Mouse (Mus musculus) midbrain, embryonic 11.5 days (tissue): Measurements from ENCODE around the gene AC129217.1. TPM values are rescaled to one million over a fixed set of nuclear protein-coding genes. Genes with fewer than 3 reads are reported as not detected.
A peak's percentile ranks its signal among the peaks of the same experiment; 100 is the strongest.

Source experiments
- ATAC-seq: fragments of 200-750 bp; cut with Nextera tagmentation; 2 replicates; pipeline ENCODE4 v1.8.0; 2017; ENCODE audit warnings: moderate TSS enrichment, moderate library complexity; ENCODE audit not compliant: low FRiP score
- DNase-seq: peaks from one replicate; pipeline ENCODE4 v3.0.0; 2015; ENCODE audit warnings: low spot score; ENCODE audit errors: missing footprints
- H3K27ac ChIP-seq: fragments of 300-500 bp; sonication (generic); 2 replicates; pipeline ENCODE4 v1.5.1; 2014; ENCODE audit warnings: low read depth, low read length
- H3K27me3 ChIP-seq: fragments of 300-500 bp; sonication (generic); 2 replicates; pipeline ENCODE4 v1.6.1; 2014; ENCODE audit warnings: mild to moderate bottlenecking, low read length, moderate library complexity, mixed read lengths; ENCODE audit not compliant: control insufficient read depth, insufficient read depth
- H3K36me3 ChIP-seq: fragments of 300-500 bp; sonication (generic); 2 replicates; pipeline ENCODE4 v1.6.1; 2014; ENCODE audit warnings: mild to moderate bottlenecking, low read length, moderate library complexity, mixed read lengths; ENCODE audit not compliant: control insufficient read depth, insufficient read depth
- H3K4me1 ChIP-seq: fragments of 300-500 bp; sonication (generic); 2 replicates; pipeline ENCODE4 v1.6.1; 2014; ENCODE audit warnings: low read length; ENCODE audit not compliant: control insufficient read depth, insufficient read depth
- H3K4me2 ChIP-seq: fragments of 300-500 bp; sonication (generic); 2 replicates; pipeline ENCODE4 v1.6.1; 2014; ENCODE audit warnings: mild to moderate bottlenecking, moderate library complexity
- H3K4me3 ChIP-seq: fragments of 300-500 bp; sonication (generic); 2 replicates; pipeline ENCODE4 v1.5.1; 2014; ENCODE audit warnings: low read depth, low read length
- H3K9ac ChIP-seq: fragments of 300-500 bp; sonication (generic); 2 replicates; pipeline ENCODE4 v1.6.1; 2014; ENCODE audit warnings: low read length
- H3K9me3 ChIP-seq: fragments of 300-500 bp; sonication (generic); 2 replicates; pipeline ENCODE4 v1.6.1; 2016; ENCODE audit warnings: low read length; ENCODE audit not compliant: control insufficient read depth
- WGBS: fragments of 180-500 bp; shearing (Covaris S2); extraction: QIAGEN DNeasy Blood & Tissue Kit; methylation state at CpG from one replicate; pipeline ENCODE4 v1.1.7; 2014; 5-methylcytosine and 5-hydroxymethylcytosine counted together
- microRNA-seq: library from miRNA; unstranded; fragments of <30 nt; microRNA quantifications from one replicate; pipeline ENCODE4, GENCODE M21; 2017
- polyA plus RNA-seq: library from polyadenylated mRNA; unstranded; fragments of >200 nt; fragmentation: Nextera tagmentation; extraction: Ambion mirVana; gene quantifications from 2 replicates; pipeline ENCODE4 v1.2.1, GENCODE M21; 2014

AC129217.1 gene
- polyA plus RNA-seq, 1 experiment from 2014 or later, result not detected

DNA sequence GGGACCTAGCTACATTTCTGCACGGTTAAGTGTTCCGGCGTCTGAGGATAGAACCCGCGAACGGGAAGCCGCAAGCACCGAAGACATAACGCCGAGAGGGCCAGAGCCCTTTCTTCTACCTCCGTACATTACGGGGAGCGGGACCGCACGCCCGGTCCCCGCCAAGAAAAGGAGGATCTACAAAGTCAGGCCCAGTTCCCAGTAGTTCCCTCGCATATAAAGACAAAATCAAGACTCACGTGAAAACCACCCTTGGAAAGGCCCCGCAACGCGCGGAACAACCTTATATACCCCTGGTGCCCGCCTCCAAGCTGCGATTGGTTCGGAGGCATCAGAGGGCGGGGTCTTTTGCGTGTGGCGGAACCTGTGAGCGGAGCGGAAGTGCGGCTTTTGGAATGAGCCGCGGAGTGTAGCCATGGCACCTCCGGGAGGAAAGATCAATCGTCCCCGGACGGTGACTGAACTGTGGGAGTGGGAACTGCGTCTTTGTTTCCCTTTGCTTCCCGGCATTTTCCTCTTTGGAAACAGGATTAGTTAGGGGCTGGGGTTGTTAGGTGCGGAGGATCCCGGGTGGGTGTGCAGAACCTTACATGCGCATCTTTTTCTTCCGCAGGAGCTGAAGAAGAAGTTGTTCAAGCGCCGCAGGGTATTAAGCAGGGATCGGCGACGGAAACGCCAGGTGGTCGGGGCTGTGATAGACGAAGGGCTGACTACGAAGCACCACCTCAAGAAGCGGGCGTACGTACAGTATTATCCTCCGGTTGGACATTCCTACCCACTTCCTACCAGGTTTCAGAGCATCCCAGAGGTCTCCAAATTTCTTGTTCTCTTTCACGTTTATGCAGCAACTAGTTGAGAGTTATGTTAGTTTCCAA lies 59.2 kb downstream of the AC129217.1 start, which contains the start of the genes 1810009A15Rik and Gm49416:
1810009A15Rik (plus strand) TSS at position 343 of the 875 bp plus-strand sequence.
Gm49416 (plus strand) TSS at position 416 of the 875 bp plus-strand sequence.
- ATAC-seq (peak; percentile 94), DNase-seq (peak; percentile 99)

More for the DNA sequence above, 59.2 kb downstream of the AC129217.1 start, which contains the start of the genes 1810009A15Rik and Gm49416:
- peak within 1 kb of the TSS; percentile 88 for H3K4me2 ChIP-seq
- peak within 1 kb of the TSS; percentile 93 for H3K9ac ChIP-seq
- H3K9me3 ChIP-seq, result no peaks in the 10 kb centered on the region
- H3K36me3 ChIP-seq, result peaks cover 2% of the 10 kb centered on the region; the same call in 1 of the 2 replicates
- peaks cover 13% of the 10 kb centered on the region for H3K4me1 ChIP-seq
- peak within 1 kb of the TSS; percentile 59 for H3K4me3 ChIP-seq
- WGBS, result under 1% methylated on average over 58 of the region's 58 CpGs
- H3K27ac ChIP-seq, result peak within 1 kb of the TSS; percentile 74
- no peaks in the 10 kb centered on the region for H3K27me3 ChIP-seq

Small RNA genes within 50 kb of the gene (microRNA-seq; reads per million reads assigned to microRNA genes)
- gene Mir5136, result not detected

Other genes starting within 250 kb of the AC129217.1 start
- 0.28 and 0.33 TPM in 2 replicates for gene Slc22a8, start 238.5 kb upstream of the AC129217.1 start, polyA plus RNA-seq
- 0.42 and 0.51 TPM in 2 replicates for gene Slc22a6, start 211.7 kb upstream of the AC129217.1 start, polyA plus RNA-seq
- gene Chrm1, start 166.0 kb upstream of the AC129217.1 start, polyA plus RNA-seq, result 0.04 TPM in 2 replicates
- gene Slc3a2, start 106.4 kb upstream of the AC129217.1 start, polyA plus RNA-seq, result 139 and 142 TPM in 2 replicates
- 74.2 and 83.7 TPM in 2 replicates for gene Wdr74, start 93.9 kb upstream of the AC129217.1 start, polyA plus RNA-seq
- gene 1700092M07Rik, start 89.1 kb upstream of the AC129217.1 start, polyA plus RNA-seq, result 1.5 and 2.7 TPM in 2 replicates
- 85.6 and 94.7 TPM in 2 replicates for gene Stx5a, start 88.4 kb upstream of the AC129217.1 start, polyA plus RNA-seq
- gene Nxf1, start 72.7 kb upstream of the AC129217.1 start, polyA plus RNA-seq, result 209 and 235 TPM in 2 replicates
- 190 and 197 TPM in 2 replicates for gene Tmem223, start 58.8 kb upstream of the AC129217.1 start, polyA plus RNA-seq
- 40.8 and 45.7 TPM in 2 replicates for gene Tmem179b, start 55.3 kb upstream of the AC129217.1 start, polyA plus RNA-seq
- 15.4 and 19.6 TPM in 2 replicates for gene Taf6l, start 43.4 kb upstream of the AC129217.1 start, polyA plus RNA-seq
- 169 and 177 TPM in 2 replicates for gene Polr2g, start 31.2 kb upstream of the AC129217.1 start, polyA plus RNA-seq
- gene Zbtb3, start 27.2 kb upstream of the AC129217.1 start, polyA plus RNA-seq, result 6.1 and 6.5 TPM in 2 replicates
- 51.7 and 59.7 TPM in 2 replicates for gene Ttc9c, start 10.4 kb upstream of the AC129217.1 start, polyA plus RNA-seq
- gene Hnrnpul2, start 9.8 kb upstream of the AC129217.1 start, polyA plus RNA-seq, result 6.1 and 6.2 TPM in 2 replicates
- 50.6 and 52.7 TPM in 2 replicates for gene Bscl2, start 7.7 kb downstream of the AC129217.1 start, polyA plus RNA-seq
- gene Gng3, start 9.4 kb downstream of the AC129217.1 start, polyA plus RNA-seq, result 128 and 133 TPM in 2 replicates
- 0.18 and 0.30 TPM in 2 replicates for gene Lrrn4cl, start 21.0 kb downstream of the AC129217.1 start, polyA plus RNA-seq
- gene Ubxn1, start 41.7 kb downstream of the AC129217.1 start, polyA plus RNA-seq, result 169 and 183 TPM in 2 replicates
- gene Uqcc3, start 51.1 kb downstream of the AC129217.1 start, polyA plus RNA-seq, result 54.6 and 59.1 TPM in 2 replicates
- gene Lbhd1, start 54.0 kb downstream of the AC129217.1 start, polyA plus RNA-seq, result 109 and 123 TPM in 2 replicates
- gene Gm49403, start 54.2 kb downstream of the AC129217.1 start, polyA plus RNA-seq, result not detected in 2 replicates
- gene 1810009A15Rik, start 59.1 kb downstream of the AC129217.1 start, polyA plus RNA-seq, result 115 and 116 TPM in 2 replicates
- gene Gm49416, start 59.2 kb downstream of the AC129217.1 start, polyA plus RNA-seq, result not detected in 2 replicates
- 29.7 and 33.3 TPM in 2 replicates for gene Ints5, start 63.2 kb downstream of the AC129217.1 start, polyA plus RNA-seq
- 101 and 109 TPM in 2 replicates for gene Ganab, start 68.3 kb downstream of the AC129217.1 start, polyA plus RNA-seq
- 42.1 and 46.0 TPM in 2 replicates for gene B3gat3, start 90.6 kb downstream of the AC129217.1 start, polyA plus RNA-seq
- 1.4 and 2.3 TPM in 2 replicates for gene Rom1, start 99.6 kb downstream of the AC129217.1 start, polyA plus RNA-seq
- 5.8 and 8.2 TPM in 2 replicates for gene Eml3, start 99.8 kb downstream of the AC129217.1 start, polyA plus RNA-seq
- gene Mta2, start 112.1 kb downstream of the AC129217.1 start, polyA plus RNA-seq, result 50.9 and 56.0 TPM in 2 replicates
- gene Tut1, start 124.1 kb downstream of the AC129217.1 start, polyA plus RNA-seq, result 23.5 and 28.4 TPM in 2 replicates
- gene Eef1g, start 137.3 kb downstream of the AC129217.1 start, polyA plus RNA-seq, result 435 and 439 TPM in 2 replicates
- gene Ahnak, start 159.5 kb downstream of the AC129217.1 start, polyA plus RNA-seq, result 5.0 and 6.3 TPM in 2 replicates